Mouse (Mus musculus) myocyte (in vitro differentiated cells): ENCODE measurements around the gene Dnaaf2.

Experiments
- CEBPB ChIP-seq: IDR thresholded peaks from 2 replicates; pipeline ENCODE4 v1.6.1; 2011; ENCODE audit warnings: mild to moderate bottlenecking, moderate library complexity; ENCODE audit not compliant: poor library complexity, insufficient read depth, severe bottlenecking
- E2F4 ChIP-seq: IDR thresholded peaks from one replicate; pipeline ENCODE4 v1.6.1; 2011; ENCODE audit warnings: mild to moderate bottlenecking, control low read depth, moderate library complexity; ENCODE audit not compliant: insufficient read depth
- MAX ChIP-seq: IDR thresholded peaks from one replicate; pipeline ENCODE4 v1.6.1; 2011; ENCODE audit warnings: low read depth, mild to moderate bottlenecking, control low read depth
- MYOD1 ChIP-seq, 3 experiments: IDR thresholded peaks; one replicate each; pipeline ENCODE4 v1.6.1; 2011; ENCODE audit warnings: control low read depth in 2 of 3, low read depth in 2 of 3, mild to moderate bottlenecking in 2 of 3, moderate library complexity in 1 of 3; ENCODE audit not compliant: insufficient read length in 2 of 3, control insufficient read depth in 1 of 3
- MYOG ChIP-seq, 3 experiments: IDR thresholded peaks; one replicate each; pipeline ENCODE4 v1.6.1; 2011; ENCODE audit warnings: control low read depth in 2 of 3, low read depth in 2 of 3, mild to moderate bottlenecking in 2 of 3; ENCODE audit not compliant: insufficient read length in 2 of 3, control insufficient read depth in 1 of 3, insufficient read depth in 1 of 3
- POLR2A ChIP-seq: IDR thresholded peaks from one replicate; pipeline ENCODE4 v1.6.1; 2011; ENCODE audit warnings: low read depth, mild to moderate bottlenecking, control low read depth, moderate library complexity; ENCODE audit not compliant: insufficient read length
- POLR2AphosphoS2 ChIP-seq: IDR thresholded peaks from one replicate; pipeline ENCODE4 v1.6.1; 2011; ENCODE audit warnings: low read depth, control low read depth; ENCODE audit not compliant: insufficient read length
- REST ChIP-seq: IDR thresholded peaks from one replicate; pipeline ENCODE4 v1.6.1; 2011; ENCODE audit warnings: mild to moderate bottlenecking, control low read depth, moderate library complexity; ENCODE audit not compliant: insufficient read depth, insufficient read length
- SRF ChIP-seq: IDR thresholded peaks from one replicate; pipeline ENCODE4 v1.6.1; 2011; ENCODE audit warnings: low read depth; ENCODE audit not compliant: control insufficient read depth, insufficient read length
- TCF12 ChIP-seq: IDR thresholded peaks from one replicate; pipeline ENCODE4 v1.6.1; 2011; ENCODE audit warnings: mild to moderate bottlenecking, control low read depth; ENCODE audit not compliant: poor library complexity, insufficient read depth, severe bottlenecking
- USF1 ChIP-seq: IDR thresholded peaks from one replicate; pipeline ENCODE4 v1.6.1; 2011; ENCODE audit warnings: low read depth, mild to moderate bottlenecking, control low read depth, moderate library complexity

DNA sequence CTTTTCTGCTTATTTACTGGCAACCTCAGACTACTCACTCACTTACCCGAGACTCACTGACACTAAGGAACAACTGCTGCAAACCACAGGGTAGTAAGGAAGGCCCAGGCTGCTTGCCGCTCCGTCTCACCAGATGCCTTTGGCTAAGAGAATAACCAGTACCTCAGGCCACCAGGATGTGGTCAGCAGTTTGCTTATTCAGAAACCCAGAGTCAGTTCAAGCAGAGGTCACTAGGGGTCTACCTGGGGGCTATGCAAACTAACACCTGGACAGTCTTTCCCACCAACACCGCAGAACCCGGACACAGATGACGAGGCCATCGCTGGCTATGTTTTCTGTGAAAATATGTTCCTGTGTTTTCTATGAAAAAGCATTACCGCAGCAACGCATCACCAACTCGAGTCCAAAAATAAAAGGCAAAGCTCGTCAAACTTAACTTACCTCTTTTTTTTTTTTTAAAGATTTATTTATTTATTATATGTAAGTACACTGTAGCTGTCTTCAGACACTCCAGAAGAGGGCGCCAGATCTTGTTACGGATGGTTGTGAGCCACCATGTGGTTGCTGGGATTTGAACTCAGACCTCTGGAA lies 15.1 kb upstream of the Dnaaf2 start:
- TF ChIP-seq POLR2A (no peak), MAX (no peak), USF1 (no peak), REST (no peak), POLR2AphosphoS2 (no peak), E2F4 (no peak), CEBPB (no peak), TCF12 (no peak), MYOG (IDR thresholded peaks at IDR 0.05; ENCODE audit: control insufficient read depth in 1 of 3, insufficient read depth in 1 of 3, insufficient read length in 2 of 3, low read depth in 2 of 3) (no peak), MYOD1 (IDR thresholded peaks at IDR 0.05; ENCODE audit: control insufficient read depth in 1 of 3, insufficient read length in 2 of 3, low read depth in 2 of 3) (no peak), SRF (no peak)
